Mouse (Mus musculus) left cerebral cortex, postnatal 14 days (tissue): Measurements from ENCODE around the gene Bri3. TPM values are rescaled to one million over a fixed set of nuclear protein-coding genes. Genes with fewer than 3 reads are reported as not detected.
A peak's percentile ranks its signal among the peaks of the same experiment; 100 is the strongest.

ENCODE experiments used
- DNase-seq, 2 experiments: peaks; one replicate each; pipeline ENCODE4 v3.0.0; 2021 to 2022; ENCODE audit warnings: low spot score in 2 of 2, mixed read lengths in 1 of 2
- intact Hi-C: fragments of 180-260 bp; cut with DNase I; formaldehyde crosslinking; loops from one replicate; pipeline ENCODE4 v1.15.1; 2025
- total RNA-seq, 2 experiments: library from RNA; stranded (reverse); gene quantifications; 2 replicates each; pipeline ENCODE4 v1.2.3; 2021

Gene Bri3
- total RNA-seq, 2 experiments from 2014 or later, result 62.1 to 75.0 TPM

- DNase-seq, result no peak
- intact Hi-C loops, result no loop called here
These were observed 38.4 kb downstream of the Bri3 start for GRCm38 (mm10) chr5:144282470-144283260.

- intact Hi-C loops, result no loop called here
- no peak for DNase-seq
These were observed 39.4 kb downstream of the Bri3 start for GRCm38 (mm10) chr5:144283551-144284031.

GRCm38 (mm10) chr5:144284599-144284998 lies 40.4 kb downstream of the Bri3 start:
- intact Hi-C loops, result no loop called here

GRCm38 (mm10) chr5:144286591-144287266 lies 42.5 kb downstream of the Bri3 start:
- no peak for DNase-seq
- intact Hi-C loops, result no loop called here

More at GRCm38 (mm10) chr5:144284599-144284998, 40.4 kb downstream of the Bri3 start:
- no peak for DNase-seq

GRCm38 (mm10) chr5:144287267-144287820 lies 43.1 kb downstream of the Bri3 start:
- no peak for DNase-seq
- intact Hi-C loops, result no loop called here

GRCm38 (mm10) chr5:144288391-144288790 lies 44.2 kb downstream of the Bri3 start:
- no peak for DNase-seq
- intact Hi-C loops, result no loop called here

- DNase-seq, result peak; percentile 32 to 64
- intact Hi-C loops, result no loop called here
These were observed 45.7 kb downstream of the Bri3 start for GRCm38 (mm10) chr5:144289769-144290440.

GRCm38 (mm10) chr5:144294908-144295307 lies 50.7 kb downstream of the Bri3 start:
- intact Hi-C loops, result no loop called here
- DNase-seq, result no peak

- no peak for DNase-seq
- intact Hi-C loops, result no loop called here
These were observed 51.1 kb downstream of the Bri3 start for GRCm38 (mm10) chr5:144295357-144295756.

GRCm38 (mm10) chr5:144296090-144296604 lies 51.9 kb downstream of the Bri3 start:
- no peak for DNase-seq
- intact Hi-C loops, result no loop called here

- no peak for DNase-seq
- intact Hi-C loops, result no loop called here
These were observed 58.8 kb downstream of the Bri3 start for GRCm38 (mm10) chr5:144303071-144303470.

GRCm38 (mm10) chr5:144308929-144309328 lies 64.7 kb downstream of the Bri3 start:
- intact Hi-C loops, result no loop called here
- no peak for DNase-seq

- DNase-seq, result no peak
- intact Hi-C loops, result no loop called here
These were observed 67.9 kb downstream of the Bri3 start for GRCm38 (mm10) chr5:144312183-144312582.

- intact Hi-C loops, result no loop called here
- no peak for DNase-seq
These were observed 69.1 kb downstream of the Bri3 start for GRCm38 (mm10) chr5:144313335-144313734.

- DNase-seq, result no peak
These were observed 70.7 kb downstream of the Bri3 start for GRCm38 (mm10) chr5:144314731-144315494.

GRCm38 (mm10) chr5:144316442-144316841 lies 72.2 kb downstream of the Bri3 start:
- DNase-seq, result no peak
- intact Hi-C loops, result no loop called here

More at GRCm38 (mm10) chr5:144314731-144315494, 70.7 kb downstream of the Bri3 start:
- intact Hi-C loops, result no loop called here

GRCm38 (mm10) chr5:144317426-144317825 lies 73.2 kb downstream of the Bri3 start:
- DNase-seq, result no peak
- intact Hi-C loops, result no loop called here

GRCm38 (mm10) chr5:144318286-144318685 lies 74.0 kb downstream of the Bri3 start:
- no peak for DNase-seq
- intact Hi-C loops, result no loop called here

- intact Hi-C loops, result no loop called here
- no peak for DNase-seq
These were observed 77.4 kb downstream of the Bri3 start for GRCm38 (mm10) chr5:144321681-144322080.
